Mouse (Mus musculus) embryonic fibroblast, embryonic 13.5 days (primary cell): Measurements from ENCODE around the gene Ulk2.

ENCODE experiments used
- CTCF ChIP-seq: IDR thresholded peaks from 2 replicates; pipeline ENCODE4 v1.5.1; 2011; ENCODE audit warnings: mild to moderate bottlenecking, control low read depth, low read length, moderate library complexity, borderline replicate concordance; ENCODE audit not compliant: insufficient read depth
- POLR2A ChIP-seq: IDR thresholded peaks from 2 replicates; pipeline ENCODE4 v1.6.1; 2011; ENCODE audit warnings: low read depth, mild to moderate bottlenecking, control low read depth, low read length, moderate library complexity

GRCm38 (mm10) chr11:61882183-61882582 is 27.3 kb upstream of the Ulk2 start:
- TF ChIP-seq CTCF = no peak
- no peak for TF ChIP-seq POLR2A
